Mouse (Mus musculus) ES-E14 (cell line): ENCODE data around the gene Ldah.

Experiments used
- CHD2 ChIP-seq: IDR thresholded peaks from 2 replicates; pipeline ENCODE4 v1.6.1; 2014; ENCODE audit warnings: mild to moderate bottlenecking, low read depth, low read length, inconsistent platforms
- HCFC1 ChIP-seq: IDR thresholded peaks from 2 replicates; pipeline ENCODE4 v1.6.1; 2012; ENCODE audit warnings: low read length, inconsistent platforms, borderline replicate concordance; ENCODE audit not compliant: insufficient read depth
- MAFK ChIP-seq: IDR thresholded peaks from 2 replicates; pipeline ENCODE4 v1.6.1; 2014; ENCODE audit warnings: mild to moderate bottlenecking, low read depth, low read length, inconsistent platforms; ENCODE audit not compliant: insufficient read depth
- ZC3H11A ChIP-seq: IDR thresholded peaks from 2 replicates; pipeline ENCODE4 v1.6.1; 2012; ENCODE audit warnings: low read depth, mild to moderate bottlenecking, inconsistent platforms, low read length, borderline replicate concordance
- ZNF384 ChIP-seq: IDR thresholded peaks from 2 replicates; pipeline ENCODE4 v1.6.1; 2012; ENCODE audit warnings: low read depth, low read length, inconsistent platforms

DNA sequence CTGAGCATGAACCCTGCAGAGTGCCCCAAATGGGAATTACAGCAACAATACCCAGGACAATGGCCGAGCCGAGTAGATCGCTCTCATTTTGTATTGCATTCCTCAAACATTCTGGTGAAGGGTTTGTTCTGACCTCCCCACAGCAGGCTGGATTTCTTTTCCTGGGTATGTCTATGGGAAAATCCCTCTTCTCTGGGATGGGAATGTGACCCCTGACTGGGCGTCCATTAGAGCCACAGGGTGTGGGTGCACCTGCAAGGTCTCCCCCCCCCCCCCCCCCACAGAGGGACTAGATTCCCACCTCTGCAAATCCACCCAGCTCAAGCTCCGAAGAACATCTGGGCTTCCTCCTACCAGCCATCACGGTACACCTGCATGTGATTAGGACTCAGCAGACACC lies 81.2 kb downstream of the Ldah start:
- TF ChIP-seq ZNF384 (no peak), CHD2 (no peak), ZC3H11A (no peak), MAFK (no peak), HCFC1 (no peak)
